Mouse (Mus musculus) neural tube, embryonic 11.5 days (tissue): ENCODE measurements at regions not wholly inside any gene's neighbourhood (a gene's known extent, or its start where the extent isn't known, plus 50 kb on each side); places are given as distances from the start of the nearest gene placed in this dataset.

ENCODE experiments used
- ATAC-seq: fragments of 200-750 bp; cut with Nextera tagmentation; 2 replicates; pipeline ENCODE4 v1.8.0; 2017; ENCODE audit warnings: moderate number of reproducible peaks, mild to moderate bottlenecking, moderate TSS enrichment, moderate library complexity; ENCODE audit not compliant: insufficient read depth, low FRiP score, low TSS enrichment
- DNase-seq: peaks from one replicate; pipeline ENCODE4 v3.0.0-alpha.2; 2015; ENCODE audit warnings: low spot score
- H3K27ac ChIP-seq: fragments of 300-500 bp; sonication (generic); 2 replicates; pipeline ENCODE4 v1.5.1; 2014; ENCODE audit warnings: low read depth, mild to moderate bottlenecking, low read length
- H3K27me3 ChIP-seq: fragments of 300-500 bp; sonication (generic); 2 replicates; pipeline ENCODE4 v1.6.1; 2014; ENCODE audit warnings: mild to moderate bottlenecking, low read length, mixed read lengths; ENCODE audit not compliant: control insufficient read depth, insufficient read depth
- H3K36me3 ChIP-seq: fragments of 300-500 bp; sonication (generic); 2 replicates; pipeline ENCODE4 v1.6.1; 2014; ENCODE audit warnings: mild to moderate bottlenecking, low read length, moderate library complexity, mixed read lengths; ENCODE audit not compliant: control insufficient read depth, insufficient read depth
- H3K4me1 ChIP-seq: fragments of 300-500 bp; sonication (generic); 2 replicates; pipeline ENCODE4 v1.6.1; 2014; ENCODE audit warnings: low read length, mixed read lengths; ENCODE audit not compliant: control insufficient read depth, insufficient read depth
- H3K4me2 ChIP-seq: fragments of 300-500 bp; sonication (generic); 2 replicates; pipeline ENCODE4 v1.6.1; 2014; ENCODE audit warnings: low read depth, mild to moderate bottlenecking, moderate library complexity
- H3K4me3 ChIP-seq: fragments of 300-500 bp; sonication (generic); 2 replicates; pipeline ENCODE4 v1.5.1; 2014; ENCODE audit warnings: low read depth, low read length
- H3K9ac ChIP-seq: fragments of 300-500 bp; sonication (generic); 2 replicates; pipeline ENCODE4 v1.6.1; 2014; ENCODE audit warnings: mild to moderate bottlenecking, low read length
- H3K9me3 ChIP-seq: fragments of 300-500 bp; sonication (generic); 2 replicates; pipeline ENCODE4 v1.6.1; 2016; ENCODE audit warnings: low read length; ENCODE audit not compliant: control insufficient read depth
- WGBS: fragments of 180-500 bp; shearing (Covaris S2); extraction: QIAGEN DNeasy Blood & Tissue Kit; methylation state at CpG from one replicate; pipeline ENCODE4 v1.1.7; 2014; 5-methylcytosine and 5-hydroxymethylcytosine counted together

DNA sequence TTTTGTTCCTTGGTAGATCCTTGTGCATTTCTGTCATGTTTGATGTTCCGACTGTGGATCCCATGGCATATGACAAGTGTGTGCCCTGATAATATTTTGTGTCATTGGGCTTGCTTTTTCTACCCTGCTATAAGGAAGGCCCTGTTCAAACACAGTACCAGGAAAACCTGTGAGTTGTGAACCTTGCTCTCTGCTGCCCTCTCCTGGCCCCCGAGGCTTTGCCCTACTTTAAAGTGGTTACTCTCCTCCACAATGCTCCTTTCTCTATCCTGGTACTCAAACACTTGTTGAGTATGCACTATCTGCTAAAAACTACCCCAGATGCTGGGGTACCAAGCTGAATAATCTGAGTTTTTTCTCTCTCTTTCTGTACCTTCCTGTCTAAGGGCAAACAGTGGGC, 62.1 kb upstream of the Mphosph6 start:
- H3K36me3 ChIP-seq: no peaks in the 10 kb centered on the region
- H3K4me2 ChIP-seq: no peak overlapping the region
- ATAC-seq (no peak), DNase-seq (peak; percentile 64)
- no peak overlapping the region for H3K4me3 ChIP-seq
- 45% methylated on average over 2 of the region's 2 CpGs for WGBS
- no peaks in the 10 kb centered on the region for H3K9me3 ChIP-seq
- no peaks in the 10 kb centered on the region for H3K4me1 ChIP-seq
- H3K27me3 ChIP-seq: no peaks in the 10 kb centered on the region
- no peak overlapping the region for H3K27ac ChIP-seq
- no peak overlapping the region for H3K9ac ChIP-seq

GRCm38 (mm10) chr8:117862318-117862717, 60.6 kb upstream of the Mphosph6 start:
- Histone ChIP-seq H3K4me3 (no peak overlapping the region), H3K27me3 (no peaks in the 10 kb centered on the region), H3K4me2 (no peak overlapping the region), H3K36me3 (no peaks in the 10 kb centered on the region), H3K4me1 (no peaks in the 10 kb centered on the region), H3K9ac (no peak overlapping the region), H3K9me3 (no peaks in the 10 kb centered on the region), H3K27ac (no peak overlapping the region)
- DNase-seq (no peak), ATAC-seq (no peak)
- 78% methylated on average over 2 of the region's 2 CpGs for WGBS

GRCm38 (mm10) chr8:117859734-117860133, 58.0 kb upstream of the Mphosph6 start:
- Histone ChIP-seq H3K4me2 (0 out of 2 replicates have a peak overlapping the region, but pooled peaks have one; percentile 20), H3K4me1 (no peaks in the 10 kb centered on the region), H3K27ac (no peak overlapping the region), H3K9me3 (no peaks in the 10 kb centered on the region), H3K36me3 (no peaks in the 10 kb centered on the region), H3K4me3 (no peak overlapping the region), H3K27me3 (no peaks in the 10 kb centered on the region), H3K9ac (no peak overlapping the region)
- DNase-seq (no peak), ATAC-seq (no peak)
- WGBS: 7% methylated on average over 11 of the region's 11 CpGs

DNA sequence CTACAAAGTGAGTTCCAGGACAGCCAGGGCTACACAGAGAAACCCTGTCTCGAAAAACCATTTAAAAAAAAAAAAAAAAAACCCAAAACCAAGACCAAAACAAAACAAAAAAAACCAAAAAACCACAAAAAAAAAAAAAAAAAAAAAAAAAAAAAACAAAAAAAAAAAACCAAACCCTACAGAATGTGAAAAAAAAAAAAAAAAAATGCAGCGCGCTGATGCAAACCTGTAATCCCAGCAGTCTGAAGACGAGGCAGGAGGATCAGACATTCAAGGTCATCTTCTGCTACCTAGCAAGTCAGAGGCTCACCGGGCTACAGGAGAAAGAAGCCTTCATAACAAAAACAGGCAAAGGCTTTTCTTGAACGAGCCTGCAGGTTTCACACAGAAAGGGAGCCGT, 57.4 kb upstream of the Mphosph6 start:
- Histone ChIP-seq H3K4me2 (no peak overlapping the region), H3K4me1 (no peaks in the 10 kb centered on the region), H3K4me3 (no peak overlapping the region), H3K27me3 (no peaks in the 10 kb centered on the region), H3K9me3 (no peaks in the 10 kb centered on the region), H3K27ac (no peak overlapping the region), H3K9ac (no peak overlapping the region), H3K36me3 (no peaks in the 10 kb centered on the region)
- no peak for DNase-seq
- no peak for ATAC-seq
- WGBS: 73% methylated on average over 7 of the region's 7 CpGs

DNA sequence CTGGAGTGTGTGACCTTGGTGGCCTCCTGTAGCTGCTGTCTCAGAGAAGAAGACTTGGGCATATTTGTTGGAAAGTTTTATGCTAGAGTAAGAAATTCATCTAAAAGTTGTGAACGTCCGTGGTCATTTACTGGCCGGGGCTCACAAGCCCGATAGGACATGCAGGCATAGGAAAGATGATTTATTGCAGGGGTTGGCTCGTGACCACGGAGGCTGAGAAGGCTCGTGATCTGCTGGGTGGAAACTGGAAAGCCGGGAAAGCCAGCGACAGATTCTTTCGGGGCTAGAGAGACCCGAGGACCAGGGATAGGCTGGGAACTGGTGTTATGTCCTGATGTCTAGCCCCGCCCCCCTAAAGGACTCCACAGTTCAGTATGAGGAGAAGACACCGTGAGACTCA, 54.4 kb upstream of the Mphosph6 start:
- H3K36me3 ChIP-seq: no peaks in the 10 kb centered on the region
- no peaks in the 10 kb centered on the region for H3K4me1 ChIP-seq
- H3K4me2 ChIP-seq: no peak overlapping the region
- no peak overlapping the region for H3K27ac ChIP-seq
- no peak overlapping the region for H3K9ac ChIP-seq
- H3K9me3 ChIP-seq: no peaks in the 10 kb centered on the region
- no peak for DNase-seq
- no peak overlapping the region for H3K4me3 ChIP-seq
- no peak for ATAC-seq
- 84% methylated on average over 13 of the region's 13 CpGs for WGBS
- H3K27me3 ChIP-seq: no peaks in the 10 kb centered on the region

GRCm38 (mm10) chr8:117854942-117855491, 53.3 kb upstream of the Mphosph6 start:
- H3K4me3 ChIP-seq: no peak overlapping the region
- no peak overlapping the region for H3K4me2 ChIP-seq
- H3K9ac ChIP-seq: no peak overlapping the region
- WGBS: 85% methylated on average over 7 of the region's 7 CpGs
- no peaks in the 10 kb centered on the region for H3K27me3 ChIP-seq
- H3K27ac ChIP-seq: no peak overlapping the region
- no peaks in the 10 kb centered on the region for H3K4me1 ChIP-seq
- DNase-seq (no peak), ATAC-seq (no peak)
- H3K9me3 ChIP-seq: no peaks in the 10 kb centered on the region
- H3K36me3 ChIP-seq: no peaks in the 10 kb centered on the region

DNA sequence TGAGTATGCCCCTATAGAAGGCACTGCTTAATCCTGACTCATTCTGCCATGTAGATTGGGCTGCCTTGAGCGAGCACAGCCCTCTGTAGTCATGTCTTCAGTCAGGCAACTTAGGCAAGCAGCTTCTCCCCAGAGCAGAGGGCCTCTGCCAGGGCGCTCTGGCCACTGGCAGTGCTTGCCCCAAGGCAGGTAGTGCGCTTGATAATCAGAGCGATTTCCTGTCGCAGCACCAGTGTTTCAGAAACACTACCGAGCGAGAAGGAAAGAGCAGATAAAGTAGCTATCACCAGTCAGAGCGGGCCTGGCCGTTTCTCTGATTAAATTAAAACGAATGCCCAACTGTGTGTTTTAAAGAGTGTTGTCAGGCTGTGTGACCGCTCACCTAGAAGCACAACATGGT, 52.6 kb upstream of the Mphosph6 start:
- no peak for DNase-seq
- Histone ChIP-seq H3K27me3 (no peaks in the 10 kb centered on the region), H3K4me2 (no peak overlapping the region), H3K4me3 (no peak overlapping the region), H3K36me3 (no peaks in the 10 kb centered on the region), H3K27ac (no peak overlapping the region), H3K9me3 (no peaks in the 10 kb centered on the region), H3K9ac (no peak overlapping the region), H3K4me1 (no peaks in the 10 kb centered on the region)
- no peak for ATAC-seq
- 95% methylated on average over 11 of the region's 11 CpGs for WGBS

DNA sequence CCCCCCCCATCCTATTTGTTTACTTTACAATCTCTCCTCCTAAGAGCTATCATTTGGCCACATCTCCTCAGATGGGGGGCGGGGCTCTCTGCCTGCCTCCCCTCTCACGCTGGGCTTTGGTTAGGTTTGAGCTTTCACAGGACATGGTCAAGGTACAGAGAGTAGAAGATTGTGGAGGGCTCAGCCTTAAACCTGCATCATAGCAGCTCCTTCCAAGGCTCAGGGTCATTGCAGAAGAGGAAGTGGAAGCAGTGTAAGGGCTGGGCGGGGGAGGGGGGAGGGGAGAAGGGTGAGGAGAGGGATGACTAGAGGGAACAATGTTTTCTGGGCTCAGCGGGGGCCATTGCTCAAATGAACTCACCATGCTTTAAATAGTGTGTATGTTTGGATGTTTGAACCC, 51.7 kb upstream of the Mphosph6 start:
- no peak for ATAC-seq

DNA sequence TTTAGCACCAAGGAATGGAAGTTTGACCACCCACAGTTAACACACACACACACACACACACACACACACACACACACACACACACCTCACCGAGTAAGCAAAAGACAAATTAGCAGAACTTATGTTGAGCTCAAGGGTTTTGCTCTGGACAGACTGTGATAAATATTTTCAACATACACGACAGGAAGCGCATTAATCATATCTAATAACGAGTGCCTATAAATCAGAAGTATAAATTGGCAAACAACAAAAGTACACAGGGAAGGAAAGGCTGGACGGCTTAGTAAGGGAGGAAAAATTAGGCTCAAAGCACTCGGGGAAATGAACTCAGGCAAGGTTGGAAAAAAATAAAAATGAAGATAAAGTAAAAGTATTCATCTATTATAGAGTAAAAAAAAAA, 50.8 kb upstream of the Mphosph6 start:
- WGBS: 87% methylated on average over 6 of the region's 6 CpGs
- Histone ChIP-seq H3K9ac (no peak overlapping the region), H3K36me3 (no peaks in the 10 kb centered on the region), H3K9me3 (no peaks in the 10 kb centered on the region), H3K27me3 (no peaks in the 10 kb centered on the region), H3K4me1 (no peaks in the 10 kb centered on the region), H3K4me2 (no peak overlapping the region), H3K4me3 (no peak overlapping the region), H3K27ac (no peak overlapping the region)
- DNase-seq: no peak
- ATAC-seq: no peak

More for the DNA sequence above, 51.7 kb upstream of the Mphosph6 start:
- no peak overlapping the region for H3K4me3 ChIP-seq
- H3K9ac ChIP-seq: no peak overlapping the region
- no peak overlapping the region for H3K27ac ChIP-seq
- 53% methylated on average over 4 of the region's 4 CpGs for WGBS
- no peaks in the 10 kb centered on the region for H3K9me3 ChIP-seq
- H3K4me1 ChIP-seq: no peaks in the 10 kb centered on the region
- DNase-seq: no peak
- H3K27me3 ChIP-seq: no peaks in the 10 kb centered on the region
- no peaks in the 10 kb centered on the region for H3K36me3 ChIP-seq
- no peak overlapping the region for H3K4me2 ChIP-seq
